Mouse (Mus musculus) R1 (cell line): ENCODE measurements around the gene Npy1r.

Source experiments
- DNase-seq: peaks from one replicate; pipeline ENCODE4 v3.0.0-alpha.2; 2018; ENCODE audit warnings: low read depth, low spot score

The Npy1r gene

GRCm38 (mm10) chr8:66696970-66697843 is at the start of gene Npy1r:
Gene Npy1r (plus strand): TSS chr8:66697192.
- DNase-seq = peak; percentile 72

- no peak for DNase-seq
These were observed 15.7 kb upstream of the Npy1r start for GRCm38 (mm10) chr8:66681261-66681660.

- DNase-seq = peak; percentile 26
These were observed 9.3 kb upstream of the Npy1r start, which contains the start of gene Npy5r for GRCm38 (mm10) chr8:66687511-66688329. Gene Npy5r (minus strand): TSS chr8:66688128.

- no peak for DNase-seq
These were observed 8.6 kb upstream of the Npy1r start for GRCm38 (mm10) chr8:66688395-66688794.

GRCm38 (mm10) chr8:66688799-66689198 is 8.2 kb upstream of the Npy1r start:
- no peak for DNase-seq

- no peak for DNase-seq
These were observed 6.6 kb upstream of the Npy1r start for GRCm38 (mm10) chr8:66690402-66690801.

- no peak for DNase-seq
These were observed 1.0 kb downstream of the Npy1r start for GRCm38 (mm10) chr8:66698011-66698410.

GRCm38 (mm10) chr8:66698782-66699181 is 1.8 kb downstream of the Npy1r start:
- no peak for DNase-seq

- DNase-seq = no peak
These were observed 17.5 kb downstream of the Npy1r start for GRCm38 (mm10) chr8:66714324-66714975.

GRCm38 (mm10) chr8:66722835-66723234 is 25.8 kb downstream of the Npy1r start:
- DNase-seq = no peak

GRCm38 (mm10) chr8:66729446-66729845 is 32.5 kb downstream of the Npy1r start:
- peak; percentile 59 for DNase-seq

- peak; percentile 3 for DNase-seq
These were observed 35.0 kb downstream of the Npy1r start for GRCm38 (mm10) chr8:66731957-66732356.

- DNase-seq = no peak
These were observed 45.4 kb downstream of the Npy1r start for GRCm38 (mm10) chr8:66742359-66742758.

- DNase-seq = no peak
These were observed 48.6 kb downstream of the Npy1r start for GRCm38 (mm10) chr8:66745612-66746011.

GRCm38 (mm10) chr8:66751621-66752020 is 54.6 kb downstream of the Npy1r start:
- no peak for DNase-seq

GRCm38 (mm10) chr8:66756161-66756560 is 59.2 kb downstream of the Npy1r start:
- DNase-seq = no peak
